Mouse (Mus musculus) frontal cortex, postnatal 36 days (tissue): ENCODE measurements around the gene Crat.
A peak's percentile ranks its signal among the peaks of the same experiment; 100 is the strongest.

Experiments used
- DNase-seq, 2 experiments: peaks; one replicate each; pipeline ENCODE4 v3.0.0; 2022; ENCODE audit warnings: low spot score in 2 of 2

The Crat gene

GRCm38 (mm10) chr2:30403870-30404269 lies 11.7 kb downstream of the Crat start:
- DNase-seq: no peak

- no peak for DNase-seq
Observed at GRCm38 (mm10) chr2:30402843-30403242, 12.8 kb downstream of the Crat start.

DNA sequence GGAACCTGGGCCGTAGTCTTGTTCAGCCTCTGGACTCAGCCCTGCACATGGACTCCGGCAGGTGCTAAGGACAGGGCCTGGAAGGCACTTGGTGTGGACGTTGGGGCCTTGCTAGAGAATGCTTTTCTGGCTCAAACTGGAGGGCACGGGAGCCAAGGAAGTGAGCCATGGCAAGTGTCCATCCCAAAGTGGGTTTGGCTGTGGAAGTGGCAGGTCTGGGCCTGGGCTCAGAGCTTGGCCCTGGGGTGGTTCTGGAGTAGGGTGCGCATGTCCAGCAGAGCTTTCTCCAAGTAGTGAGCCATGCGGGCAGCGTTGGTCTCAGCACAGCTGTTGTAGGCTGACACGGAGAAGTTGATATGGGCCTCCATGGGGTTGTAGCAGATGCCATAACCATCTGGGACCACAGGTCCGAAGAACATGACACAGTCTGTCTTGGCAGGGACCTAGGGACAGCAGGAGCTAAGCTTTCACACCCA lies 13.2 kb downstream of the Crat start:
- DNase-seq: no peak

DNA sequence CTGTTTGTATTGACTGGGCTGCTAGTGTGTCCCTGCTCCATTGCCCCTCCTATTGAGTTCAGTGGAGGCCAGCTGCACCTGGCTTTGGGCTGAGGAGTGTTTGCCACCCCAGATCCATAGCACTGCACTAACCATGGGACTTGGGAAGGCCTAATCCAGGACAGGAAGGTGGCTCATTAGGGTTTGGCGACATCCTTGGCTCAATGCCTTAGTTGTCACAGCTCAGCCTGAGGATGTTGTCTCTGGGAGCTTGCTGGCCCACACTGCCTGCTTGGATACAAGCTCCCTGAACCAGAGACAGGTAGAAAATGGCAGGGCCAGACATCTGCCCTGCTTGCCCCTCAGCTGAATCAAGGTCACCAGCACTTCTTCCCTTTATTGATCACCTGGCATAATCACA lies 14.0 kb downstream of the Crat start:
- no peak for DNase-seq

DNA sequence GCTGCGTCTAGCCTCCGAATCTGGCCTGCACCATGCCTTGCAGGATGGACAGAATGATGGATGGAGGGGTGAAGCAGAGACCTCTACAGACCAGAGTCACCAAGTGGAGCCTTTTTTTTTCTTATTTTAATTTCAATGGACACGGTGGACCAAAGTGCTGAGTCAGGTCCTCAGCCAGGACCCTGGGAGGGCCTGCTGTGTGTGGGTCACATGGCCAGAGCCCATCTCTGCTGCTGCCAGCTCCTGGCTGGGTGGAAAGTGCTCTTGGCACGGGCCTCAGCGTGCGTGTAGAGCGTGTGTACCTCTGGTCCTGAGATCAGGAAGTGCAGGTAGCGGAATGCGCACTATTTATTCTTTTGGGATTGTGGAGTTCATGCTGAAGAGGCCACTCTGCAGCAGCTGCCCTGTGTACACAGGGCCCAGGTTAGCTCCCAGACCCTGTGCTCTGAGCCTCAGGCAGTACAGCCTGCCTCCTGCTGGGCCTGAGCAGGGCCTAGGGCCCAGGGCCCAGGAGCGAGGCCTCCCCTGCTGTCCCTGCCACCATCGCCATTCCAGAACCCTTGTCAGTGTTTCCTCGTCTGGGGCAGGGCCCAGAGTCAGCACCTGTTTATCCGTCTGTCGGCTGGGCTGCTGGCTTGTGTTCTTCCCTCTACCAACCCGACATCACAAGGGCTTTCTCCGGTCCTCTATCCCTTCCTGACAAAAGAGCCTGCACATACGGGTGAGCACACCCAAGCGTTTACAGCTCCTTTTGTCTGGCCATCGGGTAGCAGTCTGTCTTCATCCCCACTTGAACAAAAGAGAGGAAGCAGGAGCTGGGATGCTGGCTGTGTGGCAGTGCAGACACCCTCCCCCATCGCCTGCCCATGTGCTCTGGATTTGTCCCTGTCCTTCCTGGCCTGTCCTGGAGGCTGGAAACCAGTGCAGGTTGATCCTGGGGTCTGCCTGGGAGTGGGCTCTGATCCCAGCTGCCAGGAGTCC lies 16.1 kb downstream of the Crat start:
- DNase-seq: no peak

DNA sequence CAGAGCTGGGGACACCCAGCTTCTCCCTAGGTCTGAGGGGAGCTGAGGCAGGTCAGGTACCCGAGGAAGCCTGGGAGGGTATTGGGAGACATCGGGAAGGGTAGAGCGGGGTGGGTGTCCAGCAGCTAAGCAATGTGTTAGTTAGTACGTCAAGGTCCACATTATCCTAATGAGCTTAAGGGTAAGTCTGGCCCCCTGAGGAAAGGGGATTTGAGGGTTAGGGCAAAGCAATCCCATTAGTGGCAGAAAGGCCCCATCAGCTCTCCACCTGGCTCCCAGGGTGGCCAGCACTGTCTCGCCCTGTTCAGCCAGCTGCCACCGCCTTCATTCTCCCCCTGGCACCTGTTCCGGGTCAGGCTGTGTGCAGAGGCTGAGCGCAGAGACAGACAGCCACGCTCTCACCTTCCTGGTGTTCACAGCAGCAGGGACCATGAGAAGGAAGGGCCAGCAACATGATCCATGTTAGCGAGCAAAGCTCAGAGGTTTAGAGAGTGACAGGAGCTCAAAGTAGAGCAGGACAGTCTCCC lies 17.6 kb downstream of the Crat start:
- DNase-seq: no peak

GRCm38 (mm10) chr2:30396246-30396645 lies 19.4 kb downstream of the Crat start:
- no peak for DNase-seq

DNA sequence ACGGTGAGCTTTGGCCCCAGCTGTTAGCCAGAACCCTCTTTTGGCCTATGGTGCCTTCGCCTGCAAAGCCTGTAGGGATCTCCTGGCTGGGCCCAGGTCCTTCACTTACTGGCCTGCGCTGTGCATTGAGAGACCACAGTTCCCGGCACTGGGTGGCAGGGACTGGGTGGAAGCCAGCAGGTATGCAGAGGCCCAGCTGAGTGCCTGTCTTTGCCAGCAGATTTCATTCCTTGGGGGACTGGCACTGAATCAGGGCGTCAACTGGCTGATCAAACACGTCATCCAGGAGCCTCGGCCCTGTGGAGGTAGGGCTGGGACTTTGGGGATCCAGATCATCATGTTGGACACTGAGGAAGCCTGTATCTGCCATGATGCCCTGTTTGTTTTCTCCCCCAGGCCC lies 19.9 kb downstream of the Crat start:
- DNase-seq: no peak

GRCm38 (mm10) chr2:30393370-30393656 lies 22.3 kb downstream of the Crat start:
- no peak for DNase-seq

DNA sequence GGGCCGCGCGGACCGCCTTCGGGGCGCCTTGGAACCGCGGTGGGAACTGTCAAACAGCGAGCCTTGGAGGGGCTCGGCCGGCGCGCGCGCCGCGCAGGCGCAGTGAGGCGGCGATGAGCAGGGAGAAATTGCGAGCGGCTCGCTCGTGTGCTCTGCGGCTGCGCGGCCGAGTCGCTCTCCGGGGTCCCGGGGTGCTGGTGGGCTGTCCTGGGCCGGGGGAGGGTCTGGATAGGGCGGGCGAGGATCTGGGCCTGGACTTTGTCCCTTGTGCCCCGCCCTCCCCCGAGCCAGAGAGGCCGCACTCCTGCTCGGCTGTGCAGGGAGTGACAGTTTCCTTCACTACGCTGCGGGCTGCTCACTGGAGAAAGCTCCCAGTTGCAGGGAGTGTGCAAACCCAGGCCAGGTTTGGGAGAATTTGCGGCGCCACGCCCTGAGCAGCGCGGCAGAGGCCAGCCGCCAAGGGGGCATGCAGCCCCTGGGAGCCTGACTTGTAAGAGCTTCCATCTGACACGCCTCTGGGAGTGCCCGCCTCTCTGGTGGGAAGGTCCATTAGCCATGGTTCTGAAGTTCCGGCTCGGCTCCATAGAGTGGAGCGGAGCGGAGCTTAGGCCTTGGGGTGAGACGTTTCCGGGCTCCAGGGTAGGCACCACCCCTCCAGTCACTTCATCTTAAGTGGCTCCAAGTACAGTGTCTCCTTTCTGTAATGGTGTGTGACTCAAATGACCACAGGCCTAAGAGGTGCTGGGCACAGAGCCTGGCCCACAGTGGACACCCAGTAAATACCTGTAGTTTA lies 22.8 kb downstream of the Crat start:
- peak; percentile 52 to 53 for DNase-seq

- peak; percentile 98 to 99 for DNase-seq
Observed at GRCm38 (mm10) chr2:30392114-30392576, 23.5 kb downstream of the Crat start, which contains the start of gene Dolpp1. TSS of gene Dolpp1 (plus strand) at chr2:30392254.

- DNase-seq: no peak
Observed at GRCm38 (mm10) chr2:30389000-30389399, 26.6 kb downstream of the Crat start.

GRCm38 (mm10) chr2:30386913-30387312 lies 28.7 kb downstream of the Crat start:
- no peak for DNase-seq

- DNase-seq: no peak
Observed at GRCm38 (mm10) chr2:30385591-30385990, 30.0 kb downstream of the Crat start.

DNA sequence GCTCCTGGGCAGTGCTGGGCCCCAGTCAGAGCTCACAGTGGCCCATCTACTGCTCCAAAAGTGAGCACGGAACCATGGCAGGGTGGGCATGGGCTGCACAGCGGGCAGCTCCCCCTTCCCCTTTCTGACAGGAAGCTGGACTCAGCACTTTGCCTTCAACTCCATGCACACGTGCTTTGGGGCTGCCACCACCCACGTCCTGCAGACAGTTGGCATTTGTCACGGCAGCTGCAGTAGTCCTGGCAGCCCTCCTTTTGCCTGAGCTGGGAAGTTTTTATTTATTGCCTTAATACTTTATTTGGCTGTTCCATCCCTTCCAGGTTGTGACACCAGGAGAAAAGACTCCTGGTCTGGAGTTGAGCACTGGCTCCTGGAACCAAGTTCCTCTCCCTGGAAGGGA lies 30.8 kb downstream of the Crat start:
- DNase-seq: peak in 1 of 2 experiments; percentile 44

DNA sequence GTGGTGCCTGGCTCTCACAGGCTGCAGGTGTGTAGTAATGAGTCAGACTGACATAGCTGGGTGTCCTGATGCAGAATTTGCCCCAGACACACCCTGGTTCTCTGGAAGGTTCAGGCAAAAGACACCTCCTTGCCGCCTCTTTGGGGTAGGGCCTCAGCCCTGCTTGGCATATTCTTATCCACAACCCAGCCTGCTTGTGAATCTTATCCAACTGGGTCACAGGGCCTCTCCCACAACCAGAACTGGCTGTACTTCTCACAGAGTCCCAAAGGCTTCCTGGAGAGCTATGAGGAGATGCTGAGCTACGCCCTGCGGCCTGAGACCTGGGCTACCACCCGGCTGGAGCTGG lies 34.3 kb downstream of the Crat start:
- DNase-seq: no peak

GRCm38 (mm10) chr2:30380564-30381376 lies 34.8 kb downstream of the Crat start:
- DNase-seq: no peak

DNA sequence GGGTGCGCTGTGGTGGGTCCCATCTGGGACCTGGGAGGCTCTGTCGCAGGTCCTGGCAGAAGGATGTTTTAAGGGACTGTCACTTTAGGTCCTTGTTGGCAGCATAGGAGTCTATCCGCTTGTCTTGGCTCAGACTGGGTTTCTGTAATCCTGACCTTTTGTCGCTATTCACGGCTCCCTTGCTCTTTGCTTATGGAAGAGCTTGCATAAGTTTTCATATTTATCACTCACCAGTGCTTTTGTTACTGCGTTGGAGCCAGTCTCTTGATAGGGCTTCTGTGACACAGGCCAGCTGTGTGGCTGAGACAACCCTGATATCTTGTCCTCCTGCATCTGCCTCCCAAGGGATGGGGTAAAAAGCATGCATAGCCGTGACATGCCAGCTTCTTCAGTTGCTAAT lies 36.3 kb downstream of the Crat start:
- no peak for DNase-seq

- DNase-seq: no peak
Observed at GRCm38 (mm10) chr2:30377721-30378120, 37.9 kb downstream of the Crat start.

DNA sequence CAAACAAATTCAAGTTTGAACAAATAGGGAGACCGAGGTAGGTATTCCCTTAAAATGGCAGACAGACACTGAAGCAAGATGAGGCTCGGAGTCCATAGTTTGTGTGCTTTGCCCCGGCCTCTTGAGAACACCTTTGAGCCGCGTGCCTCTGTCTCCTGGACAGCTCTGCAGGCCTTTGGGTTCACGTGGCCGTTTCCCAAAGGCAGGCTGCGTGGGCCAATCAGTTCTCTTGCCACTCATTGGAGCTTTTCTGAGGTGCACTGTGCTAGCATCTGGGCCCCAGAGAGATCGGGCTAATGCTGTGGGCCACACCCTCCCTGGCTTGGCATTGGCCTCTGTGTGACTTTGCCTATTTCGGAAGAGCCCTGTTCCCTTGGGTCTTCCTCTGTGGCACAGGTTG lies 39.7 kb downstream of the Crat start:
- DNase-seq: no peak

DNA sequence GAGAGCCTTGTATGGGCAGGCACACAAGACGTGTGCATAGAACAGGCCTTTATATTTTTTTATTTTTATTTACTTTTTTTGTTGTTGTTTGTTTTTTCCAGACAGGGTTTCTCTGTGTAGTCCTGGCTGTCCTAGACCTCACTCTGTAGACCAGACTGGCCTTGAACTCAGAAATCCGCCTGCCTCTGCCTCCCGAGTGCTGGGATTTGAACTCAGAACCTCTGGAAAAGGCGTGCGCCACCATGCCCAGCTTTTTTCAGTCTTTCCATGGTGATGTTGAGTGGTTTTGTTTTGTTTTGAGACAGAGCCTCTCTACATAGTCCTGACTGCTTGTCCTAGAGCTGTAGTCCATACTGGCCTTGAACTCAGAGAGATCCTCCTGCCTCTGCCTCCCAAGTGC lies 42.9 kb downstream of the Crat start:
- no peak for DNase-seq

- DNase-seq: no peak
Observed at GRCm38 (mm10) chr2:30371544-30371943, 44.1 kb downstream of the Crat start.
